Mouse (Mus musculus): ENCODE measurements around the gene Gm3402.
"Not testable (repeated sequence)": the region's sequence is repeated elsewhere in the genome, so short reads cannot be mapped to it uniquely, and the experiment has no call there.

GRCm38 (mm10) chr5:146513823-146514222 is at the start of gene Gm3402:
- not testable (repeated sequence) for TF ChIP-seq CTCF (IDR thresholded peaks at IDR 0.05; ENCODE audit: borderline replicate concordance, control insufficient read depth, extremely low read depth, insufficient read depth, low read length, poor library complexity); POLR2A (IDR thresholded peaks at IDR 0.05; ENCODE audit: control insufficient read depth, extremely low read depth, insufficient read depth, low read length, poor library complexity)

Measured in thymus, adult 2 months (tissue).